Mouse (Mus musculus) liver, adult (tissue): ENCODE results near the gene Elmo1.

ENCODE experiments used
- GATA4 ChIP-seq: IDR thresholded peaks from 2 replicates; pipeline ENCODE4 v1.6.1; 2014; ENCODE audit warnings: mild to moderate bottlenecking, low read length; ENCODE audit not compliant: insufficient replicate concordance

The Elmo1 gene

GRCm38 (mm10) chr13:20316139-20316538, 225.7 kb downstream of the Elmo1 start:
- TF ChIP-seq GATA4, result no peak

GRCm38 (mm10) chr13:20318615-20319219, 228.3 kb downstream of the Elmo1 start:
- TF ChIP-seq GATA4, result no peak

GRCm38 (mm10) chr13:20320232-20320631, 229.8 kb downstream of the Elmo1 start:
- no peak for TF ChIP-seq GATA4

- TF ChIP-seq GATA4, result no peak
These were observed 233.1 kb downstream of the Elmo1 start for GRCm38 (mm10) chr13:20323478-20323877.

GRCm38 (mm10) chr13:20327064-20327463, 236.7 kb downstream of the Elmo1 start:
- TF ChIP-seq GATA4, result no peak

- no peak for TF ChIP-seq GATA4
These were observed 237.6 kb downstream of the Elmo1 start for GRCm38 (mm10) chr13:20327975-20328374.

GRCm38 (mm10) chr13:20328672-20329071, 238.3 kb downstream of the Elmo1 start:
- no peak for TF ChIP-seq GATA4

GRCm38 (mm10) chr13:20330954-20331353, 240.6 kb downstream of the Elmo1 start:
- no peak for TF ChIP-seq GATA4

- no peak for TF ChIP-seq GATA4
These were observed 244.9 kb downstream of the Elmo1 start for GRCm38 (mm10) chr13:20335051-20335888.

- no peak for TF ChIP-seq GATA4
These were observed 245.6 kb downstream of the Elmo1 start for GRCm38 (mm10) chr13:20335889-20336497.

- TF ChIP-seq GATA4, result no peak
These were observed 252.5 kb downstream of the Elmo1 start for GRCm38 (mm10) chr13:20342881-20343280.

- TF ChIP-seq GATA4, result no peak
These were observed 259.4 kb downstream of the Elmo1 start for GRCm38 (mm10) chr13:20349754-20350153.

- TF ChIP-seq GATA4, result no peak
These were observed 262.2 kb downstream of the Elmo1 start for GRCm38 (mm10) chr13:20352631-20353030.

GRCm38 (mm10) chr13:20353862-20354603, 263.6 kb downstream of the Elmo1 start:
- TF ChIP-seq GATA4, result no peak

GRCm38 (mm10) chr13:20354604-20354999, 264.2 kb downstream of the Elmo1 start:
- TF ChIP-seq GATA4, result no peak
